Mouse (Mus musculus) brain, embryonic 14.5 days (tissue): ENCODE measurements at regions not wholly inside any gene's neighbourhood (a gene's known extent, or its start where the extent isn't known, plus 50 kb on each side); places are given as distances from the start of the nearest gene placed in this dataset.

Source experiments
- CTCF ChIP-seq: fragments of 200-500 bp; IDR thresholded peaks from 2 replicates; pipeline ENCODE4 v1.5.1; 2012; ENCODE audit warnings: inconsistent platforms, mild to moderate bottlenecking, moderate library complexity, borderline replicate concordance; ENCODE audit not compliant: insufficient read depth, insufficient read length; ENCODE audit errors: extremely low read depth
- POLR2A ChIP-seq: fragments of 200-500 bp; IDR thresholded peaks from 2 replicates; pipeline ENCODE4 v1.6.1; 2012; ENCODE audit warnings: mild to moderate bottlenecking, inconsistent platforms, borderline replicate concordance; ENCODE audit not compliant: poor library complexity, insufficient read depth, insufficient read length, severe bottlenecking; ENCODE audit errors: extremely low read depth

DNA sequence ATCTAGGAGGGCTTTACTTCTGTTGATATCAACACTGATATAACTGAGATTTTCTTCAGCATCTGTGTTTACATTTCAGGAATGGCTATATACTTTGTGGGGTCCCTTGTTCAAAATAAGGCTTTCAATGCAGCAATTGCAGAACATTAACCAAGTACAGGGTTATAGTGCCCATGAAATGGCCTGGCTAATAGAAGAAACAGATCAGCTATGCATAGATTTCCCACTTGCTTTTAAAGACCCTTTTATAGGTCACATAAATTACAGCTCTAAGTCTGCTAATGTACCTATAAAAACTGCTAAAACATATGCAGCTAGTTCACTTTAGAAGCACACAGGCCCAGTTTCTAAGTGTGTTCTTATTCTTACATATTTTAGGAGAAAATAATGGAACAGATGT lies 472.1 kb downstream of the Nup35 start:
- TF ChIP-seq CTCF (no peak), POLR2A (no peak)
